25 mouse cellular contexts compared by ENCODE assay signal in the genomic region with DNA sequence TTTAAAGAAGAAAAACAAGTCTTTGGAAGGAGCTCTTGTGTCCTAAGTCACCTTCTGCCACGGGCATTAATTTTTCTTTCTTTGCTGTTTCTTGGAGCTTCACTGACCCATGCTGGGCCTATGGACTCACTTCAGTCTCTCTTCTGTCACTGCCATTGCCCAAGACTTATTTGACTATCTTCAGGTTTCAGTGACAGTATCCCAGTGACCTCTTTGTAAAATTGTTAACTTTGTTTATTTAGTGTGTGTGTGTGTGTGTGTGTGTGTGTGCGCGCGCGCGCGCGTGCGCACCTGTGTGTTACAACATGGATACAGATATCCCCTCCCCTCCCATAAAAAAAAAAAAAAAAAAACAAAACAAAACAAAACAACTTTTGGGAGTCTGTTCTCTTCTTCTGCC. TPM values are rescaled to one million over a fixed set of nuclear protein-coding genes. Genes with fewer than 3 reads are reported as not detected.
"Had no signal": no experiment of that assay in that cellular context is flagged by ENCODE, and none has a peak within 500 bp of the region (broad histone marks: within the 10 kb centered on the region; RNA-seq: fewer than 3 reads in every experiment).

No protein-coding gene starts in this region.

- ATAC-seq: forebrain, embryonic 16.5 days; hindbrain, embryonic 16.5 days; inflammation-experienced regulatory T-cells, adult 6 months; intestine, embryonic 15.5 days; intestine, postnatal 0 days had no signal

- H3K4me2 ChIP-seq: heart, embryonic 12.5 days; hindbrain, embryonic 12.5 days; hindbrain, embryonic 14.5 days; intestine, embryonic 15.5 days had no signal

- H3K4me3 ChIP-seq: gastrocnemius, adult 2 months; heart, adult 2 months; heart, embryonic 12.5 days; hindbrain, embryonic 10.5 days; hindbrain, embryonic 12.5 days; intestine, embryonic 15.5 days; layer of hippocampus, adult 2 months; left cerebral cortex, adult 2 months; limb, embryonic 10.5 days; limb, embryonic 12.5 days had no signal

- H3K27ac ChIP-seq: gastrocnemius, adult 2 months; heart, adult 2 months; hindbrain, embryonic 10.5 days; hindbrain, embryonic 12.5 days; hindbrain, embryonic 14.5 days; intestine, embryonic 15.5 days; layer of hippocampus, adult 2 months; left cerebral cortex, adult 2 months; limb, embryonic 10.5 days; limb, embryonic 12.5 days had no signal

- H3K9ac ChIP-seq: heart, embryonic 12.5 days; hindbrain, embryonic 12.5 days; hindbrain, embryonic 14.5 days; intestine, embryonic 15.5 days; limb, embryonic 12.5 days had no signal

- H3K36me3 ChIP-seq: heart, embryonic 12.5 days; hindbrain, embryonic 10.5 days; hindbrain, embryonic 12.5 days; intestine, embryonic 15.5 days; limb, embryonic 10.5 days; limb, embryonic 12.5 days had no signal

- H3K9me3 ChIP-seq: heart, embryonic 12.5 days; hindbrain, embryonic 10.5 days; hindbrain, embryonic 12.5 days; intestine, embryonic 15.5 days; limb, embryonic 10.5 days; limb, embryonic 12.5 days had no signal

- H3K27me3 ChIP-seq: heart, embryonic 12.5 days; hindbrain, embryonic 12.5 days; intestine, embryonic 15.5 days; limb, embryonic 12.5 days had no signal

- H3K4me1 ChIP-seq: heart, embryonic 12.5 days; intestine, embryonic 15.5 days had no signal

- DNase-seq: gastrocnemius, adult 2 months; gastrocnemius, postnatal 10 days; gastrocnemius, postnatal 25 days; heart, adult 2 months; heart, postnatal 10 days; heart, postnatal 4 days; kidney, adult 18-20 months; kidney, adult 8-10 months; kidney, postnatal 10 days; kidney, postnatal 25 days; kidney, postnatal 4 days had no signal

RNA-seq across cellular contexts. Expression of gene Acss3, which starts 2.2 kb away (rescaled TPM):
- total RNA-seq: granulocyte monocyte progenitor cell, adult 5-6 weeks had no signal
- polyA plus RNA-seq: inflammation-experienced regulatory T-cells, adult 6 months had no signal
